Mouse (Mus musculus) ES-Bruce4 (cell line): ENCODE results near the gene Gm49776. TPM values are rescaled to one million over a fixed set of nuclear protein-coding genes. Genes with fewer than 3 reads are reported as not detected.
A peak's percentile ranks its signal among the peaks of the same experiment; 100 is the strongest.

Experiments used
- H3K27ac ChIP-seq: 2 replicates; pipeline ENCODE4 v1.5.1; 2012; ENCODE audit warnings: low read length, inconsistent platforms; ENCODE audit not compliant: insufficient read depth
- H3K27me3 ChIP-seq: 2 replicates; pipeline ENCODE4 v1.6.1; 2012; ENCODE audit warnings: mild to moderate bottlenecking, low read length, inconsistent platforms; ENCODE audit not compliant: control insufficient read depth, poor library complexity, insufficient read depth, severe bottlenecking
- H3K36me3 ChIP-seq: 2 replicates; pipeline ENCODE4 v1.6.1; 2012; ENCODE audit warnings: inconsistent platforms, mild to moderate bottlenecking, low read length, moderate library complexity; ENCODE audit not compliant: control insufficient read depth, poor library complexity, insufficient read depth, severe bottlenecking
- H3K4me1 ChIP-seq: one replicate; pipeline ENCODE4 v1.8.1; 2011; ENCODE audit warnings: low read length; ENCODE audit not compliant: control insufficient read depth, insufficient read depth
- H3K4me3 ChIP-seq: 2 replicates; pipeline ENCODE4 v1.5.1; 2011; ENCODE audit warnings: low read depth, mild to moderate bottlenecking, low read length
- H3K9ac ChIP-seq: 2 replicates; pipeline ENCODE4 v1.6.1; 2012; ENCODE audit warnings: low read depth, mild to moderate bottlenecking, inconsistent platforms; ENCODE audit not compliant: poor library complexity, severe bottlenecking
- H3K9me3 ChIP-seq: replicated peaks from 2 replicates; pipeline ENCODE4 v1.6.1; 2012; ENCODE audit warnings: mild to moderate bottlenecking, low read length, inconsistent platforms; ENCODE audit not compliant: control insufficient read depth, poor library complexity, insufficient read depth, severe bottlenecking
- CTCF ChIP-seq: IDR thresholded peaks from one replicate; pipeline ENCODE4 v1.8.1; 2011; ENCODE audit warnings: low read depth, low read length
- EP300 ChIP-seq: IDR thresholded peaks from 2 replicates; pipeline ENCODE4 v1.6.1; 2011; ENCODE audit warnings: low read depth, low read length; ENCODE audit not compliant: insufficient read depth
- POLR2A ChIP-seq: IDR thresholded peaks from one replicate; pipeline ENCODE4 v1.8.1; 2011; ENCODE audit warnings: low read length; ENCODE audit not compliant: insufficient read depth
- polyA plus RNA-seq: library from polyadenylated mRNA; stranded (reverse); fragments of >200 nt; gene quantifications from 2 replicates; pipeline ENCODE4 v1.2.4, GENCODE M21; 2011; ENCODE audit warnings: low read depth; ENCODE audit not compliant: missing spikeins, insufficient read depth, insufficient read length

The Gm49776 gene
- polyA plus RNA-seq, 1 experiment: not detected

DNA sequence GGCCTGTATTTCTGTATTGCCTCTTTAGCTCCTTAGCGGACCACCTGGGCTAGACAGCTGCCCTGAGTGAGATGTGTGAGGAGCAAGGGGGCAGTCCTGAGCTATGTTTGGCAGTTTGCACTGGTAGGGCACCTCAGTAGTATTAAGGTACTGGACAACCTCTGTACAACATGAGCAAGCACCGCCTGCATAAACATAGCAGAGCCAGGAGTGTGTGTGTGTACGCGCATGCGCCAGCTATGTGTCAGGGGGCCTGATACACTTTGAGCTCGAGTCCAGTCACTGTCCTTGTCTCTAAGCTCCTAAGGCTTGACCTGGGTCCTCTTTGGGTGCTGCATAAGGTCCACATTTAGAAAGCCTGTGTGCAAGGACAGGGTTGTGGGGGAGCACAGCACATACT is 27.5 kb downstream of the Gm49776 start:
- no peak for TF ChIP-seq POLR2A
- TF ChIP-seq CTCF: no peak
- TF ChIP-seq EP300: no peak
- Histone ChIP-seq H3K4me3 (no peak overlapping the region), H3K9me3 (no peaks in the 10 kb centered on the region), H3K36me3 (no peaks in the 10 kb centered on the region), H3K27ac (no peak overlapping the region), H3K27me3 (no peaks in the 10 kb centered on the region), H3K9ac (no peak overlapping the region), H3K4me1 (no peaks in the 10 kb centered on the region)

DNA sequence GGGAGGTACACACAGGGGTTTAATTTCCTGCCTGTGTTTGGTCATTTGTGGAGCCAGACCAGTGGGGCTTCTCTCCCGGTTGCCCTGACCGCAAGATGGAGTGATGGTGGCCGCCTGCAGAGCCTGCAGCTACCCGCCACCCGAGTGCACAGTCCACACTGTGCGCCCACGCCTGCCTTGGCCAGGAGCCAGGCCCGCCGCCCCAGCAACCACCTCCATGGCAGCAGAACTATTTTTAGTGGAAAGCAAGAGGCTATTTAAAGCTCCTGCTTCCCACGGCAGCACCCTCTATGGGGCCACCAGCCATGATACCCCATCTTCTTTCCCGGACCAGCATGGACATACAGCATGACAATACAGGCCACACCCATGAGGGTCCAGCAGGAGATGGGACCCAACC is 28.5 kb downstream of the Gm49776 start:
- Histone ChIP-seq H3K4me1 (no peaks in the 10 kb centered on the region), H3K27ac (no peak overlapping the region), H3K27me3 (no peaks in the 10 kb centered on the region), H3K4me3 (no peak overlapping the region), H3K9ac (no peak overlapping the region), H3K9me3 (no peaks in the 10 kb centered on the region), H3K36me3 (no peaks in the 10 kb centered on the region)
- TF ChIP-seq POLR2A (no peak), EP300 (no peak), CTCF (no peak)

DNA sequence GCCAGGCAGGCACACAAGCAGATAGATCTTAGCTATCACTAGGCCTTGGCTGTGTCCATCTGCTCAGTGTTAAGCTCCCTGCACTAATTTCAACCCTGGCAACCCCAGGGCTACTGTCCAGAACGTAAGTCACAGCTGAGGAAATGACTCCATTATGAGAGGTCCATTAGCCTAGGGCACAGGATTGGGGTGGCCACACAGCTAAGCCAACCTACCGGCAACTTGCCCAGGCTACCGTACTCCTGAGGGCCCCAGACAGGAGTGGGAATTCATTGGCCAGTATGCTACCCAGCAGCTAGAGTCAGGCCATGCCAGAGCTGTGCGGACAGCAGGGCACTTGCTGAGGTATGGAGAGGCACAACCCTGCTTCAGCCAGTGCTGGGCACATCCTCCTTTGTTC is 29.3 kb downstream of the Gm49776 start:
- no peaks in the 10 kb centered on the region for H3K36me3 ChIP-seq
- no peaks in the 10 kb centered on the region for H3K9me3 ChIP-seq
- no peak overlapping the region for H3K27ac ChIP-seq
- TF ChIP-seq CTCF (no peak), POLR2A (no peak), EP300 (no peak)
- no peaks in the 10 kb centered on the region for H3K4me1 ChIP-seq
- H3K27me3 ChIP-seq: no peaks in the 10 kb centered on the region
- H3K4me3 ChIP-seq: no peak overlapping the region
- no peak overlapping the region for H3K9ac ChIP-seq

DNA sequence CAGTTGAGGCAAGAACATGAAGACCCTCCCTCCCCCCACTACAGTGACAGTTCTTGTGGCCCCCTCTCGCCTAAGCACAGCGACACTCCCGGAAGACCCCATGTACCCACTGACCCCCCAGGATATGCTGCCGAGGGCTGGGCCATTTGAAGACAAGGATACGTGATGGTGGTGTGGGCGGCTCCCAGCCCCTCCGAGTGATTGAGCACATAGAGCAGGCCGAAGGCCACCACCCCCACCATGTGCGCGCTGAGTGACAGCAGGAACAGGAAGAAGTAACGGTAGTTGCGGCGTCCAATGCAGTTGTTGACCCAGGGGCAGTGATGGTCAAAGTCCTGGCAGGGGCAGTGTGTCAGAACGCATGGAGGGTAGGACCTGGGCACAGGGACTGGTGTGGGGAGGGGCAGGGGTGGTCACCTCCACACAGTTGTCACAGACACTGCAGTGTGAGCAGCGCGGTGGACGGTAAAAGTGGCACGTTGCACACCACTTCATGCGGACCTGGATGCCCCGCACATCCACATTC is 30.2 kb downstream of the Gm49776 start:
- Histone ChIP-seq H3K27me3 (no peaks in the 10 kb centered on the region), H3K4me3 (no peak overlapping the region), H3K9me3 (no peaks in the 10 kb centered on the region), H3K36me3 (no peaks in the 10 kb centered on the region), H3K4me1 (no peaks in the 10 kb centered on the region), H3K27ac (no peak overlapping the region), H3K9ac (no peak overlapping the region)
- no peak for TF ChIP-seq POLR2A
- no peak for TF ChIP-seq EP300
- no peak for TF ChIP-seq CTCF

DNA sequence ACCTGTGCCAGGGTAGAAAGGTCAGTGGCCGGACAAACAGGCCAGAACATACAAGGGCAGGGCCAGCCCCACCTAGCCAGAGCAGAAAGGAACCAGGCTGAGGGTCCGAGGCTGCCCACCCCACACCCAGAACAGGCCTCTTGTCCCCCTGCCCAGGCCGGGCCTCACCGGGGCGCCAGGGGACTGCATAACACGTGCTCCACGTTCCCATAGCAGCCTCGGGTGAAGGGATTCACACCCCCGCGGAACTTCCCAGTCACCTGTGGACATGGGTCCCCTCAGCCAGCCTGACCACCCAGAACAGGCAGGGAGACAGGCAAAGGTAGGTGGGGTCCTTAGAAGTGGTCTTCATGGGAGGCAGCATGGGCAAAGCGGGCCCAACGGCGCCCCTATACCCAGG is 30.9 kb downstream of the Gm49776 start:
- Histone ChIP-seq H3K4me3 (no peak overlapping the region), H3K27me3 (no peaks in the 10 kb centered on the region), H3K4me1 (no peaks in the 10 kb centered on the region), H3K36me3 (no peaks in the 10 kb centered on the region), H3K9me3 (no peaks in the 10 kb centered on the region), H3K9ac (no peak overlapping the region), H3K27ac (no peak overlapping the region)
- no peak for TF ChIP-seq EP300
- no peak for TF ChIP-seq POLR2A
- no peak for TF ChIP-seq CTCF

DNA sequence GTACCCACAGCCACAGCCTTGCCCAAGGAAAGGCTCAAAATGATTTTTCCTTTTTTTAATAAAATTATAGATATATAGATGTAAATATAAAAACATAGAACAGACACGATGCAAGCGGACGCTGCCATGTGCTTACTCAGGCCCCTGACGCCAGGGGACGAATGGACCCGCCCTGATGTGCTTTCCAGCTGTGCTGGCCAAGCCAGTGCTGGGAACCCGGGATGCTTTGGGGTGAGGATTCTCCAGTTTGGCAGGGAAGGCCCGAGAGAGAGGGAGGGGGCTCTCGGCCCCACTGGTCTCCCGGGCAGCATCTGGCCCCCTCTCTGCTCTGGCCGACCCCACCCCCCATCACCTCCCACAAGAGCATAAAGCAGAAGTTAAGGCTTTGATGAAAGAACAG is 35.9 kb downstream of the Gm49776 start:
- Histone ChIP-seq H3K4me3 (no peak overlapping the region), H3K36me3 (no peaks in the 10 kb centered on the region), H3K4me1 (no peaks in the 10 kb centered on the region), H3K27me3 (no peaks in the 10 kb centered on the region), H3K9me3 (no peaks in the 10 kb centered on the region), H3K27ac (no peak overlapping the region), H3K9ac (no peak overlapping the region)
- no peak for TF ChIP-seq EP300
- TF ChIP-seq CTCF: no peak
- TF ChIP-seq POLR2A: no peak

DNA sequence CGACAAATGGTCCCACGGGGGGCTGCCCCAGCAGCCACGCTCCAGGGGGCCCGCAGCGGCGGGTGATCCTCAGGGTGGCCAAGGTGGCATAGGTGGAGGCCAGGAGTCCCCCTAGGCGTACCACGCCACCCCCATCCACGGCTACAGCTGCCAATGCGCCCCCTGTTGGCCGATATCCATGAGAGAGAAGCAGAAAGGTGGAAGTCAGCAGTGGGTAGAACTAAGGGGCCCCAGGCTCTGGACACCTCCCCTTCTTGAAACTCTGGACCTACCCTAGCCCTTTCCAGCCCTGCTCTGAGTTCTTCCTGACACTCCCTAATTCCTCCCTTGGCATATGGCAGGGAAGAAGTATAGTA is 36.6 kb downstream of the Gm49776 start:
- H3K9ac ChIP-seq: no peak overlapping the region
- no peaks in the 10 kb centered on the region for H3K4me1 ChIP-seq
- no peaks in the 10 kb centered on the region for H3K36me3 ChIP-seq
- H3K27ac ChIP-seq: no peak overlapping the region
- H3K4me3 ChIP-seq: no peak overlapping the region
- H3K9me3 ChIP-seq: no peaks in the 10 kb centered on the region
- TF ChIP-seq POLR2A: no peak
- TF ChIP-seq CTCF: peak; percentile 34
- TF ChIP-seq EP300: no peak
- no peaks in the 10 kb centered on the region for H3K27me3 ChIP-seq
